Mouse (Mus musculus): ENCODE results near the gene Nr1h2. TPM values are rescaled to one million over a fixed set of nuclear protein-coding genes. Genes with fewer than 3 reads are reported as not detected.

Nr1h2 gene
- polyA plus RNA-seq, 1 experiment from 2014 or later = 70.4 TPM

GRCm38 (mm10) chr7:44563284-44563683 is 9.5 kb upstream of the Nr1h2 start:
- no peaks in the 10 kb centered on the region for H3K36me3 ChIP-seq
- ATAC-seq (ENCODE audit: low FRiP score, low read depth) = no peak
- no peaks in the 10 kb centered on the region for H3K4me1 ChIP-seq (replicated peaks)
- H3K9ac ChIP-seq = no peak overlapping the region
- H3K4me3 ChIP-seq = no peak overlapping the region
- no peak overlapping the region for H3K4me2 ChIP-seq
- H3K27ac ChIP-seq (replicated peaks) = no peak overlapping the region
- H3K27me3 ChIP-seq = no peaks in the 10 kb centered on the region
- WGBS = 61% methylated on average over 8 of the region's 8 CpGs
- no peaks in the 10 kb centered on the region for H3K9me3 ChIP-seq

- Histone ChIP-seq H3K9me3 (no peaks in the 10 kb centered on the region), H3K4me1 (replicated peaks) (no peaks in the 10 kb centered on the region), H3K27me3 (no peaks in the 10 kb centered on the region), H3K4me2 (no peak overlapping the region), H3K27ac (replicated peaks) (no peak overlapping the region), H3K36me3 (no peaks in the 10 kb centered on the region), H3K4me3 (no peak overlapping the region), H3K9ac (no peak overlapping the region)
- ATAC-seq (ENCODE audit: low FRiP score, low read depth) = peak; percentile 49; the same call in 1 of the 2 replicates
- 54% methylated on average over 18 of the region's 18 CpGs for WGBS
These were observed 7.0 kb upstream of the Nr1h2 start for GRCm38 (mm10) chr7:44560435-44561400.

GRCm38 (mm10) chr7:44557629-44558028 is 3.9 kb upstream of the Nr1h2 start:
- ATAC-seq (ENCODE audit: low FRiP score, low read depth) = no peak
- peaks cover 12% of the 10 kb centered on the region for H3K4me1 ChIP-seq (replicated peaks)
- no peaks in the 10 kb centered on the region for H3K36me3 ChIP-seq
- WGBS = 79% methylated on average over 2 of the region's 2 CpGs
- no peaks in the 10 kb centered on the region for H3K9me3 ChIP-seq
- no peak overlapping the region for H3K4me3 ChIP-seq
- H3K9ac ChIP-seq = no peak overlapping the region
- H3K4me2 ChIP-seq = no peak overlapping the region
- no peak overlapping the region for H3K27ac ChIP-seq (replicated peaks)
- no peaks in the 10 kb centered on the region for H3K27me3 ChIP-seq

GRCm38 (mm10) chr7:44553196-44553764 is 471 bp downstream of the Nr1h2 start:
- peak; percentile 70 for ATAC-seq (ENCODE audit: low FRiP score, low read depth)
- Histone ChIP-seq H3K4me2 (peak overlapping the region; percentile 83), H3K9me3 (no peaks in the 10 kb centered on the region), H3K27me3 (no peaks in the 10 kb centered on the region), H3K4me3 (peak overlapping the region; percentile 97), H3K9ac (peak overlapping the region; percentile 48), H3K27ac (replicated peaks) (peak overlapping the region; percentile 88), H3K4me1 (replicated peaks) (peaks cover 18% of the 10 kb centered on the region), H3K36me3 (peaks cover 13% of the 10 kb centered on the region)
- under 1% methylated on average over 32 of the region's 32 CpGs for WGBS

- Histone ChIP-seq H3K9ac (no peak overlapping the region), H3K4me2 (peak overlapping the region; percentile 83), H3K27ac (replicated peaks) (0 out of 2 replicates have a peak overlapping the region, but pooled peaks have one; percentile 88), H3K36me3 (peaks cover 13% of the 10 kb centered on the region), H3K27me3 (no peaks in the 10 kb centered on the region), H3K9me3 (no peaks in the 10 kb centered on the region), H3K4me1 (replicated peaks) (peaks cover 27% of the 10 kb centered on the region), H3K4me3 (peak overlapping the region; percentile 97)
- ATAC-seq (ENCODE audit: low FRiP score, low read depth) = no peak
- WGBS = 88% methylated on average over 31 of the region's 31 CpGs
These were observed 1.4 kb downstream of the Nr1h2 start for GRCm38 (mm10) chr7:44552141-44552908.

GRCm38 (mm10) chr7:44551731-44552130 is 2.0 kb downstream of the Nr1h2 start:
- H3K36me3 ChIP-seq = peaks cover 13% of the 10 kb centered on the region
- no peaks in the 10 kb centered on the region for H3K9me3 ChIP-seq
- H3K27ac ChIP-seq (replicated peaks) = no peak overlapping the region
- no peaks in the 10 kb centered on the region for H3K27me3 ChIP-seq
- H3K4me1 ChIP-seq (replicated peaks) = peaks cover 28% of the 10 kb centered on the region
- H3K9ac ChIP-seq = no peak overlapping the region
- no peak overlapping the region for H3K4me2 ChIP-seq
- ATAC-seq (ENCODE audit: low FRiP score, low read depth) = no peak
- 82% methylated on average over 21 of the region's 22 CpGs for WGBS
- H3K4me3 ChIP-seq = no peak overlapping the region

GRCm38 (mm10) chr7:44551301-44551700 is 2.5 kb downstream of the Nr1h2 start:
- Histone ChIP-seq H3K36me3 (peaks cover 13% of the 10 kb centered on the region), H3K4me1 (replicated peaks) (peaks cover 28% of the 10 kb centered on the region), H3K9ac (no peak overlapping the region), H3K4me2 (no peak overlapping the region), H3K27ac (replicated peaks) (no peak overlapping the region), H3K27me3 (no peaks in the 10 kb centered on the region), H3K4me3 (no peak overlapping the region), H3K9me3 (no peaks in the 10 kb centered on the region)
- WGBS = 97% methylated on average over 21 of the region's 21 CpGs
- no peak for ATAC-seq (ENCODE audit: low FRiP score, low read depth)

- no peak for ATAC-seq (ENCODE audit: low FRiP score, low read depth)
- H3K9ac ChIP-seq = no peak overlapping the region
These were observed 3.4 kb downstream of the Nr1h2 start for GRCm38 (mm10) chr7:44550409-44550678.

GRCm38 (mm10) chr7:44549621-44550408 is 3.9 kb downstream of the Nr1h2 start:
- no peak for ATAC-seq (ENCODE audit: low FRiP score, low read depth)
- no peaks in the 10 kb centered on the region for H3K9me3 ChIP-seq

More at GRCm38 (mm10) chr7:44550409-44550678, 3.4 kb downstream of the Nr1h2 start:
- Histone ChIP-seq H3K27me3 (no peaks in the 10 kb centered on the region), H3K27ac (replicated peaks) (no peak overlapping the region), H3K4me1 (replicated peaks) (peaks cover 28% of the 10 kb centered on the region), H3K9me3 (no peaks in the 10 kb centered on the region), H3K36me3 (peaks cover 13% of the 10 kb centered on the region), H3K4me3 (no peak overlapping the region), H3K4me2 (no peak overlapping the region)
- WGBS = 97% methylated on average over 12 of the region's 12 CpGs

GRCm38 (mm10) chr7:44548497-44549087 is 5.2 kb downstream of the Nr1h2 start, which contains the start of gene Pold1:
Gene Pold1 (minus strand): TSS chr7:44548849.
- peak; percentile 92 for ATAC-seq (ENCODE audit: low FRiP score, low read depth)
- Histone ChIP-seq H3K9me3 (no peaks in the 10 kb centered on the region), H3K27ac (replicated peaks) (peak within 1 kb of the TSS; percentile 67), H3K36me3 (peaks cover 13% of the 10 kb centered on the region), H3K9ac (peak within 1 kb of the TSS; percentile 56), H3K4me2 (peak within 1 kb of the TSS; percentile 99), H3K27me3 (no peaks in the 10 kb centered on the region), H3K4me3 (peak within 1 kb of the TSS; percentile 62), H3K4me1 (replicated peaks) (peaks cover 24% of the 10 kb centered on the region)
- under 1% methylated on average over 43 of the region's 43 CpGs for WGBS

More at GRCm38 (mm10) chr7:44549621-44550408, 3.9 kb downstream of the Nr1h2 start:
- peaks cover 28% of the 10 kb centered on the region for H3K4me1 ChIP-seq (replicated peaks)
- H3K36me3 ChIP-seq = peaks cover 13% of the 10 kb centered on the region
- no peak overlapping the region for H3K4me2 ChIP-seq
- no peak overlapping the region for H3K27ac ChIP-seq (replicated peaks)
- WGBS = 94% methylated on average over 23 of the region's 23 CpGs
- H3K9ac ChIP-seq = no peak overlapping the region
- no peak overlapping the region for H3K4me3 ChIP-seq
- H3K27me3 ChIP-seq = no peaks in the 10 kb centered on the region

- Histone ChIP-seq H3K4me3 (peak overlapping the region; percentile 62), H3K9me3 (no peaks in the 10 kb centered on the region), H3K4me1 (replicated peaks) (peaks cover 18% of the 10 kb centered on the region), H3K4me2 (peak overlapping the region; percentile 99), H3K9ac (peak overlapping the region; percentile 56), H3K36me3 (peaks cover 13% of the 10 kb centered on the region), H3K27me3 (no peaks in the 10 kb centered on the region), H3K27ac (replicated peaks) (no peak overlapping the region)
- no peak for ATAC-seq (ENCODE audit: low FRiP score, low read depth)
- WGBS = 22% methylated on average over 5 of the region's 5 CpGs
These were observed 6.0 kb downstream of the Nr1h2 start for GRCm38 (mm10) chr7:44547725-44548124.
